21 mouse cellular contexts compared by ENCODE assay signal in genomic region chr12:17024554-17025110, GRCm38 (mm10). TPM values are rescaled to one million over a fixed set of nuclear protein-coding genes. Genes with fewer than 3 reads are reported as not detected.
"Had no signal": no experiment of that assay in that cellular context is flagged by ENCODE, and none has a peak within 500 bp of the region (broad histone marks: within the 10 kb centered on the region; RNA-seq: fewer than 3 reads in every experiment).

No protein-coding gene starts in this region.

- H3K9me3 ChIP-seq: midbrain, embryonic 12.5 days had no signal

- H3K27ac ChIP-seq: kidney, postnatal 0 days; left cerebral cortex, adult 2 months; liver, embryonic 13.5 days; midbrain, embryonic 12.5 days had no signal

- H3K9ac ChIP-seq: liver, embryonic 13.5 days; midbrain, embryonic 12.5 days had no signal

- H3K4me3 ChIP-seq: left cerebral cortex, adult 2 months; liver, embryonic 13.5 days; midbrain, embryonic 12.5 days had no signal

- H3K27me3 ChIP-seq: liver, embryonic 13.5 days; midbrain, embryonic 12.5 days had no signal

- ATAC-seq: intestine, postnatal 0 days; midbrain, embryonic 16.5 days had no signal

- DNase-seq: kidney, adult 2 months; kidney, postnatal 25 days; layer of hippocampus, postnatal 36 days; liver, embryonic 13.5 days; lung, adult 2 months; lung, postnatal 14 days; lung, postnatal 4 days; right cerebral cortex, adult 18-20 months; right cerebral cortex, postnatal 14 days; right cerebral cortex, postnatal 4 days; spleen, adult 18-20 months; thymus, adult 18-20 months; thymus, postnatal 25 days had no signal

- H3K36me3 ChIP-seq: liver, embryonic 13.5 days; midbrain, embryonic 12.5 days had no signal

- H3K4me1 ChIP-seq: liver, embryonic 13.5 days; midbrain, embryonic 12.5 days had no signal

RNA-seq across cellular contexts. Expression of gene 2410004P03Rik, which starts 13.1 kb away (rescaled TPM):
- total RNA-seq: liver, adult 2 months; megakaryocyte-erythroid progenitor cell, adult 5-6 weeks had no signal
- polyA plus RNA-seq: liver, adult 2 months; liver, embryonic 16.5 days had no signal
